Mouse (Mus musculus) forebrain, postnatal 0 days (tissue): ENCODE data around the gene Narf. TPM values are rescaled to one million over a fixed set of nuclear protein-coding genes. Genes with fewer than 3 reads are reported as not detected.
A peak's percentile ranks its signal among the peaks of the same experiment; 100 is the strongest.

Experiments used
- ATAC-seq: fragments of 200-750 bp; cut with Nextera tagmentation; 2 replicates; pipeline ENCODE4 v1.8.0; 2017; ENCODE audit warnings: mild to moderate bottlenecking, moderate library complexity
- DNase-seq: peaks from one replicate; pipeline ENCODE4 v3.0.0-alpha.2; 2015
- H3K27ac ChIP-seq: fragments of 300-500 bp; sonication (generic); 2 replicates; pipeline ENCODE4 v1.5.1; 2014; ENCODE audit warnings: low read depth, mild to moderate bottlenecking, antibody characterized with exemption, low read length, moderate library complexity, mixed read lengths
- H3K27me3 ChIP-seq: fragments of 300-500 bp; sonication (generic); 2 replicates; pipeline ENCODE4 v1.6.1; 2014; ENCODE audit warnings: mild to moderate bottlenecking, low read length, mixed read lengths; ENCODE audit not compliant: insufficient read depth
- H3K36me3 ChIP-seq: fragments of 300-500 bp; sonication (generic); 2 replicates; pipeline ENCODE4 v1.6.1; 2014; ENCODE audit warnings: mild to moderate bottlenecking, moderate library complexity; ENCODE audit not compliant: insufficient read depth
- H3K4me1 ChIP-seq: fragments of 300-500 bp; sonication (generic); 2 replicates; pipeline ENCODE4 v1.6.1; 2014; ENCODE audit warnings: antibody characterized with exemption; ENCODE audit not compliant: insufficient read depth
- H3K4me2 ChIP-seq: fragments of 300-500 bp; sonication (generic); 2 replicates; pipeline ENCODE4 v1.6.1; 2014; ENCODE audit warnings: low read depth, mild to moderate bottlenecking, moderate library complexity
- H3K4me3 ChIP-seq: fragments of 300-500 bp; sonication (generic); 2 replicates; pipeline ENCODE4 v1.5.1; 2014; ENCODE audit warnings: low read depth, low read length, mixed read lengths
- H3K9ac ChIP-seq: fragments of 300-500 bp; sonication (generic); 2 replicates; pipeline ENCODE4 v1.6.1; 2014; ENCODE audit warnings: mild to moderate bottlenecking
- H3K9me3 ChIP-seq: fragments of 300-500 bp; sonication (generic); 2 replicates; pipeline ENCODE4 v1.6.1; 2016; ENCODE audit warnings: low read length
- CTCF ChIP-seq: sonication (generic); IDR thresholded peaks from 2 replicates; pipeline ENCODE4 v1.5.1; 2016; ENCODE audit warnings: antibody characterized with exemption, control low read depth, low read depth
- WGBS: fragments of 180-500 bp; shearing (Covaris S2); extraction: QIAGEN DNeasy Blood & Tissue Kit; methylation state at CpG from one replicate; pipeline ENCODE4 v1.1.7; 2014; 5-methylcytosine and 5-hydroxymethylcytosine counted together
- polyA plus RNA-seq: library from polyadenylated mRNA; unstranded; fragments of >200 nt; fragmentation: Nextera tagmentation; extraction: Ambion mirVana; gene quantifications from 2 replicates; pipeline ENCODE4 v1.2.1, GENCODE M21; 2015
- total RNA-seq: library from RNA; depleted of rRNA; stranded (reverse); fragments of >200 nt; gene quantifications from 2 replicates; pipeline ENCODE4 v1.2.3, GENCODE M21; 2014

Narf gene
- total and polyA plus RNA-seq, 2 experiments from 2014 or later = 42.9 to 135 TPM

- ATAC-seq (no peak), DNase-seq (peak; percentile 50)
- Histone ChIP-seq H3K27me3 (no peaks in the 10 kb centered on the region), H3K9ac (no peak overlapping the region), H3K4me1 (no peaks in the 10 kb centered on the region), H3K4me2 (no peak overlapping the region), H3K36me3 (no peaks in the 10 kb centered on the region), H3K27ac (no peak overlapping the region), H3K9me3 (no peaks in the 10 kb centered on the region), H3K4me3 (no peak overlapping the region)
- WGBS = 52% methylated on average over 11 of the region's 11 CpGs
- peak; percentile 67 for TF ChIP-seq CTCF
Measured at GRCm38 (mm10) chr11:121201436-121202198, 35.4 kb upstream of the Narf start.

- H3K27ac ChIP-seq = peak overlapping the region; percentile 81
- ATAC-seq = no peak
- H3K9ac ChIP-seq = peak overlapping the region; percentile 78
- H3K4me2 ChIP-seq = peak overlapping the region; percentile 71
- no peaks in the 10 kb centered on the region for H3K27me3 ChIP-seq
- peak overlapping the region; percentile 61 for H3K4me3 ChIP-seq
- TF ChIP-seq CTCF = no peak
- no peaks in the 10 kb centered on the region for H3K4me1 ChIP-seq
- 0 out of 2 replicates have a peak, but pooled peaks cover 3% of the 10 kb centered on the region for H3K36me3 ChIP-seq
- no peaks in the 10 kb centered on the region for H3K9me3 ChIP-seq
- 2% methylated on average over 5 of the region's 5 CpGs for WGBS
- DNase-seq = no peak
Measured at GRCm38 (mm10) chr11:121203859-121204160, 33.2 kb upstream of the Narf start.

DNA sequence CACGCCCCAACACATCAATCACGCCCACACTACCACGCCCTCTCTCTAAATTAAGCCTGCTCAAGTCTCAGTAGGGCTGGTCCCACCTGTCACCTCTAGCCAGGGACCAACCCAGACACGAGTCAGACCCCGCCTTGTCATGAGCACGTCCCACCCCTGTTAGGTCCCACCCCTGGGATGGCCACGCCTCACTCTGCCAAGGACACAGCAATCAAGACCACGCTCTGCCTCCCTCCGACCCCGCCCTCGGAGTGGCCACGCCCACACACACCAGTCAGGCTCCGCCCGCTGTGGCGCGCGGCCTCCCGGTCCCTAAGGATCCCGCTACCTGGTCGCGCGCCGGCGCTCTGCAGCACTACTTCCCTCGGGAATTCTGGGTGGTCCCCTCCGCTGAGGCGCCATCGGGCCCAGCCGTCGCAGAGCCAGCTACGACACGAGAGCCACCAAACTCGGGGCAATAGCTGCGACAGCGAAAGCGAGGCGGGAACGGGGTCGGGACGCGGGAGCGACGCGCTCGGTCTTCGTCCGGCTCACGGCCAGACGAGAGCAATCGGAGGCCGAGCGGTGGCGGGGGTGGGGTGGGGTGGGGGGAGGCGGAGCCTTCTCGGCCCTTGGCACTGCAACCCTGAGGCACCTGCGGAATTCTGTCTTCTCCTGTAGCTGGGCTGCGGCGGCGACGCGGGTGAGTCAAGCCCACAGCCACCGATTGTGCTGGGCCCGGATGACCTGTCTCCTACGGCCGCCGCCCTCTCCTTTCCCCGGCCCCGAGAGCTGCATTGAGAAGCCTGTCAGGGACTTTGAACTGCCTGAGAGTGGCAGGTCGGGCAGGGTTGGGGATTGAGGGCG lies 32.7 kb upstream of the Narf start, which contains the start of the genes Hexdc and Ogfod3:
TSS of gene Hexdc (plus strand) at position 273 of the 846 bp plus-strand sequence.
TSS of gene Ogfod3 (minus strand) at position 551 of the 846 bp plus-strand sequence.
- DNase-seq (peak; percentile 97), ATAC-seq (peak; percentile 95)
- H3K36me3 ChIP-seq = peaks cover 6% of the 10 kb centered on the region; the same call in 1 of the 2 replicates
- peak within 1 kb of the TSS; percentile 71 for H3K4me2 ChIP-seq
- peak within 1 kb of the TSS; percentile 78 for H3K9ac ChIP-seq
- peak within 1 kb of the TSS; percentile 81 for H3K27ac ChIP-seq
- no peaks in the 10 kb centered on the region for H3K27me3 ChIP-seq
- under 1% methylated on average over 69 of the region's 70 CpGs for WGBS
- no peaks in the 10 kb centered on the region for H3K4me1 ChIP-seq
- TF ChIP-seq CTCF = no peak
- peak within 1 kb of the TSS; percentile 61 for H3K4me3 ChIP-seq
- no peaks in the 10 kb centered on the region for H3K9me3 ChIP-seq

DNA sequence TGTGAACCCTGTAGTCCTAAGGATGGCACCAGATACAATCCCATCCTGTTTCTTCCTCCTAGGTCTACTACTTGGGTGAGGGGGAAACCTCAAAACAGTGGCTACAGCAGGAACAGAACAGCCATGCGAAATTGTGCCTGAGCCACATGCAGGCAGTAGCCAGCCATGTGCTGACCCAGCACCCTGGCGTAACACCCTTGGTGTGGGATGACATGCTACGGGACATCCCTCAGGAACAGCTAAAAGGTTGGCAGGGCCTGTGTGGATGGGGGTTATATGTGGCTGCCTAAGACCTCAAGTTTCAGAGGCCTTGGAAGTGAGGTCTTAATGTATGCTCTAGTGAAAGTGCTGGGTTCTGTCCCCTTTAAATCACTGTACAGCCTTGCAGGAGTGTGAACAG lies 20.2 kb upstream of the Narf start:
- Histone ChIP-seq H3K27me3 (no peaks in the 10 kb centered on the region), H3K36me3 (peaks cover 53% of the 10 kb centered on the region), H3K27ac (no peak overlapping the region), H3K4me1 (no peaks in the 10 kb centered on the region), H3K9me3 (no peaks in the 10 kb centered on the region), H3K9ac (no peak overlapping the region), H3K4me3 (no peak overlapping the region), H3K4me2 (no peak overlapping the region)
- WGBS = 90% methylated on average over 3 of the region's 3 CpGs
- no peak for TF ChIP-seq CTCF
- ATAC-seq (no peak), DNase-seq (no peak)

DNA sequence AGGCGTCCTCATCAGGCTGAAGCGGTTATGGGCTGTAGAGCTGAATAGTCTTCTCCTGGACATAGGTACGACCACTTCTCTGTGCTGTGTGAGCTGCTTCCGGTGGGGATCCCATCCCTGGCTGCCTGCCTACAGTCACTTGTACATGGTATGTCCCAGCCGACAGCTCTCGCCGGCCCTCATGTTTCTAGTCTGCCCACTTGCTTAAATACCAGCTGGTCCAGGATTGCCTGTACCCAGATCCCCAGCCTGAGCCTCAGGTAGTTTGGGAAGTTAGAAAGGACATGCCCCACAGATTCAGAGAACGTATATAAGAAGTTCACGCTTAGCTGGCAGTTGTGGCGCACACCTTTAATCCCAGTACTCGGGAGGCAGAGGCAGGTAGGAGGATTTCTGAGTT lies 17.3 kb upstream of the Narf start:
- no peak for TF ChIP-seq CTCF
- H3K27ac ChIP-seq = no peak overlapping the region
- no peak overlapping the region for H3K4me3 ChIP-seq
- no peak overlapping the region for H3K4me2 ChIP-seq
- no peaks in the 10 kb centered on the region for H3K4me1 ChIP-seq
- H3K9ac ChIP-seq = no peak overlapping the region
- WGBS = 92% methylated on average over 11 of the region's 11 CpGs
- H3K27me3 ChIP-seq = no peaks in the 10 kb centered on the region
- no peaks in the 10 kb centered on the region for H3K9me3 ChIP-seq
- H3K36me3 ChIP-seq = peaks cover 72% of the 10 kb centered on the region
- ATAC-seq (no peak), DNase-seq (no peak)

DNA sequence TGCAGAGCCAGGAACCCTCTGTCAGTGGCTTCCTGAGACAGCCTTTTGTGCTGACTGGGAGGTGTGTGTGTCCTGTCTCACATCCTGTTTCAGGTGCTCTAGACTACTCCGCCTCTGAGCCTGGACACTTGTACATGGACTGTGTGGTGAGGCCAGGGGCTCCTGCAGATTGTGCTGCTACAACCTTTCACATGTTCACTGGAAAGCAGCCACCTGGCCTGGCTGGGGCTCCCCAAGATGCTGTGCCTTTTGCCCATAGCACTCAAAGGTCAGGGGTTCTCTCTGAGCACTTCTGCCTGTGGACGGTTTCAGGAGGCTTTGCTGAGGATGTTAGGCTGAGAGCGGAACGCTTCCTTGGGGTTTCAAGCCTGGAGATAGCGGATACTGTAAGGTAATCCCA lies 16.3 kb upstream of the Narf start:
- no peak for TF ChIP-seq CTCF
- no peak for DNase-seq
- Histone ChIP-seq H3K4me3 (no peak overlapping the region), H3K4me2 (no peak overlapping the region), H3K4me1 (no peaks in the 10 kb centered on the region), H3K9me3 (no peaks in the 10 kb centered on the region), H3K27ac (no peak overlapping the region), H3K27me3 (no peaks in the 10 kb centered on the region), H3K36me3 (peaks cover 81% of the 10 kb centered on the region), H3K9ac (no peak overlapping the region)
- no peak for ATAC-seq
- 90% methylated on average over 5 of the region's 5 CpGs for WGBS
